Mouse (Mus musculus) forebrain, embryonic 13.5 days (tissue): Measurements from ENCODE around the gene Myl6. TPM values are rescaled to one million over a fixed set of nuclear protein-coding genes. Genes with fewer than 3 reads are reported as not detected.

Experiments used
- ATAC-seq: fragments of 200-750 bp; cut with Nextera tagmentation; 2 replicates; pipeline ENCODE4 v1.8.0; 2017
- H3K27ac ChIP-seq: fragments of 300-500 bp; sonication (generic); 2 replicates; pipeline ENCODE4 v1.5.1; 2015; ENCODE audit warnings: inconsistent platforms, mild to moderate bottlenecking, moderate library complexity
- H3K27me3 ChIP-seq: fragments of 300-500 bp; sonication (generic); 2 replicates; pipeline ENCODE4 v1.6.1; 2015; ENCODE audit warnings: mild to moderate bottlenecking, inconsistent platforms
- H3K36me3 ChIP-seq: fragments of 300-500 bp; sonication (generic); 2 replicates; pipeline ENCODE4 v1.6.1; 2015; ENCODE audit warnings: mild to moderate bottlenecking, inconsistent platforms; ENCODE audit not compliant: poor library complexity, severe bottlenecking
- H3K4me1 ChIP-seq: fragments of 300-500 bp; sonication (generic); 2 replicates; pipeline ENCODE4 v1.6.1; 2015; ENCODE audit warnings: inconsistent platforms
- H3K4me2 ChIP-seq: fragments of 300-500 bp; sonication (generic); 2 replicates; pipeline ENCODE4 v1.6.1; 2015; ENCODE audit warnings: inconsistent platforms, mild to moderate bottlenecking, moderate library complexity
- H3K4me3 ChIP-seq: fragments of 300-500 bp; sonication (generic); 2 replicates; pipeline ENCODE4 v1.5.1; 2015; ENCODE audit warnings: mild to moderate bottlenecking, inconsistent platforms
- H3K9ac ChIP-seq: fragments of 300-500 bp; sonication (generic); 2 replicates; pipeline ENCODE4 v1.6.1; 2015; ENCODE audit warnings: mild to moderate bottlenecking, inconsistent platforms
- H3K9me3 ChIP-seq: fragments of 300-500 bp; sonication (generic); replicated peaks from 2 replicates; pipeline ENCODE4 v1.6.1; 2016; ENCODE audit warnings: inconsistent platforms
- WGBS: fragments of 180-500 bp; shearing (Covaris S2); methylation state at CpG from one replicate; pipeline ENCODE4 v1.1.7; 2015; 5-methylcytosine and 5-hydroxymethylcytosine counted together
- microRNA-seq: library from miRNA; unstranded; fragments of <30 nt; microRNA quantifications from one replicate; pipeline ENCODE4, GENCODE M21; 2016
- polyA plus RNA-seq: library from polyadenylated mRNA; unstranded; fragments of >200 nt; fragmentation: Nextera tagmentation; extraction: Ambion mirVana; gene quantifications from 2 replicates; pipeline ENCODE4 v1.2.1, GENCODE M21; 2015

Gene Myl6
- polyA plus RNA-seq, 1 experiment from 2014 or later: 740 TPM

GRCm38 (mm10) chr10:128442718-128443117, 51.2 kb downstream of the Myl6 start:
- H3K9ac ChIP-seq: no peak overlapping the region
- WGBS: 81% methylated on average over 1 of the region's 1 CpGs
- ATAC-seq: no peak

GRCm38 (mm10) chr10:128441324-128442119, 52.4 kb downstream of the Myl6 start:
- H3K4me1 ChIP-seq: no peaks in the 10 kb centered on the region

More at GRCm38 (mm10) chr10:128442718-128443117, 51.2 kb downstream of the Myl6 start:
- H3K4me1 ChIP-seq: no peaks in the 10 kb centered on the region
- peaks cover 47% of the 10 kb centered on the region for H3K36me3 ChIP-seq
- no peak overlapping the region for H3K27ac ChIP-seq
- no peak overlapping the region for H3K4me2 ChIP-seq
- H3K9me3 ChIP-seq: no peaks in the 10 kb centered on the region
- H3K27me3 ChIP-seq: no peaks in the 10 kb centered on the region
- H3K4me3 ChIP-seq: no peak overlapping the region

More at GRCm38 (mm10) chr10:128441324-128442119, 52.4 kb downstream of the Myl6 start:
- 85% methylated on average over 10 of the region's 10 CpGs for WGBS
- peaks cover 58% of the 10 kb centered on the region for H3K36me3 ChIP-seq
- no peak overlapping the region for H3K27ac ChIP-seq
- H3K4me3 ChIP-seq: no peak overlapping the region
- H3K9ac ChIP-seq: no peak overlapping the region
- H3K9me3 ChIP-seq: no peaks in the 10 kb centered on the region
- no peak for ATAC-seq
- no peaks in the 10 kb centered on the region for H3K27me3 ChIP-seq
- no peak overlapping the region for H3K4me2 ChIP-seq

Small RNA genes lying within 50 kb of the gene (microRNA-seq; reads per million reads assigned to microRNA genes)
- gene Mir6916 (not detected), gene Mir8105 (not detected)

Other genes starting within 250 kb of the Myl6 start
- gene Apon, start 240.0 kb downstream of the Myl6 start, polyA plus RNA-seq: 0.27 and 0.33 TPM in 2 replicates
- 0.14 TPM in 1 of 2 replicates, not detected in the other for gene Apof, start 225.5 kb downstream of the Myl6 start, polyA plus RNA-seq
- 14.5 and 15.3 TPM in 2 replicates for gene Stat2, start 223.6 kb downstream of the Myl6 start, polyA plus RNA-seq
- gene Il23a, start 195.4 kb downstream of the Myl6 start, polyA plus RNA-seq: not detected in 2 replicates
- gene Pan2, start 190.8 kb downstream of the Myl6 start, polyA plus RNA-seq: 32.0 and 35.0 TPM in 2 replicates
- 230 and 237 TPM in 2 replicates for gene Cnpy2, start 171.7 kb downstream of the Myl6 start, polyA plus RNA-seq
- gene Cs, start 156.4 kb downstream of the Myl6 start, polyA plus RNA-seq: 212 and 236 TPM in 2 replicates
- gene Coq10a, start 125.1 kb downstream of the Myl6 start, polyA plus RNA-seq: 16.4 and 22.8 TPM in 2 replicates
- 12.0 and 14.6 TPM in 2 replicates for gene Ankrd52, start 117.0 kb downstream of the Myl6 start, polyA plus RNA-seq
- gene Slc39a5, start 92.9 kb downstream of the Myl6 start, polyA plus RNA-seq: 0.18 TPM in 1 of 2 replicates, not detected in the other
- gene Nabp2, start 82.7 kb downstream of the Myl6 start, polyA plus RNA-seq: 153 and 156 TPM in 2 replicates
- gene Rnf41, start 82.5 kb downstream of the Myl6 start, polyA plus RNA-seq: 76.4 and 83.9 TPM in 2 replicates
- gene Smarcc2, start 34.9 kb downstream of the Myl6 start, polyA plus RNA-seq: 166 and 168 TPM in 2 replicates
- 4.1 TPM in 2 replicates for gene Myl6b, start 4.5 kb upstream of the Myl6 start, polyA plus RNA-seq
- 7.0 and 7.7 TPM in 2 replicates for gene Esyt1, start 31.7 kb upstream of the Myl6 start, polyA plus RNA-seq
- gene Zc3h10, start 53.6 kb upstream of the Myl6 start, polyA plus RNA-seq: 18.3 and 19.4 TPM in 2 replicates
- 2,951 and 3,131 TPM in 2 replicates for gene Rpl41, start 55.2 kb upstream of the Myl6 start, polyA plus RNA-seq
- gene Pa2g4, start 71.8 kb upstream of the Myl6 start, polyA plus RNA-seq: 173 and 186 TPM in 2 replicates
- 0.12 and 0.28 TPM in 2 replicates for gene Erbb3, start 95.5 kb upstream of the Myl6 start, polyA plus RNA-seq
- 531 and 638 TPM in 2 replicates for gene Rps26, start 132.6 kb upstream of the Myl6 start, polyA plus RNA-seq
- 7.3 and 8.1 TPM in 2 replicates for gene Ikzf4, start 151.8 kb upstream of the Myl6 start, polyA plus RNA-seq
- 9.3 and 10.8 TPM in 2 replicates for gene Suox, start 179.9 kb upstream of the Myl6 start, polyA plus RNA-seq
- 88.3 and 93.1 TPM in 2 replicates for gene Rab5b, start 202.1 kb upstream of the Myl6 start, polyA plus RNA-seq
- 0.17 and 0.21 TPM in 2 replicates for gene Pmel, start 210.1 kb upstream of the Myl6 start, polyA plus RNA-seq
- 69.9 and 73.7 TPM in 2 replicates for gene Cdk2, start 210.9 kb upstream of the Myl6 start, polyA plus RNA-seq